Mouse (Mus musculus): ENCODE data around the gene Slc16a8. TPM values are rescaled to one million over a fixed set of nuclear protein-coding genes. Genes with fewer than 3 reads are reported as not detected.

Gene Slc16a8
- polyA plus RNA-seq, 1 experiment from 2014 or later = 0.15 TPM

DNA sequence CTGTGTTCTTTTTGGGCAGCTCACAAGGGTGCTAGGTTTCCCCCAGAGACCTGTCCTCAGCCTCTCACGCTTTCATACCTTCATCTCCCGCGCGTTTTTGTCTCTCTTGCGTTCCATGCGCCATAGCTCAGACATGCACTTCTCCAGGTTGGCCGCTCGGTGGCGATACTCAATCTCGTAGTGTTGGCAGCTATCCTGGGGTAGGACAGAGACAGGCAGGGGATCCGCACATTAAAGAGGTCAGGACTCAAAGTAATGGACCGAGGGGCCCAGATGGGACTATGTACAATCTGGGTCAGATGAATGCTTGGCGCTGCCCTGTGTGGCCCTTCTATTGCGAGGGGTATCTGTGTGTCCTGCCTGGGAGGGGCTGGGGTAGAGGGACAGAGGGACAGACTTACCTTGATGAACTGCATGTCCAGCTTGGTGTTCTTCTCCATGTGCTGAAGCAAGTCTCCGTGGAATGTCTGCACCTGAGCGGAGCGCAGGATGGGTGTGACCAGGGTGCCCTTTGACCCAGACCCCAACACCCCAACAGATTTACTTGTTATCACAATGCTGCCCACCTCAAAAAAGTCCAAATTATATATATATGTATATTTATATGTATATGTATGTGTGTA, 16.7 kb upstream of the Slc16a8 start:
- 12% methylated on average over 17 of the region's 17 CpGs for WGBS
- H3K9ac ChIP-seq (ENCODE audit: low read length) = peak overlapping the region; percentile 61
- no peaks in the 10 kb centered on the region for H3K27me3 ChIP-seq (ENCODE audit: control insufficient read depth, insufficient read depth, low read length)
- no peaks in the 10 kb centered on the region for H3K36me3 ChIP-seq (ENCODE audit: control insufficient read depth, insufficient read depth, low read length)
- H3K27ac ChIP-seq (ENCODE audit: low read length) = no peak overlapping the region
- peak overlapping the region; percentile 41 for H3K4me3 ChIP-seq (replicated peaks; ENCODE audit: low read length)
- peak overlapping the region; percentile 67 for H3K4me2 ChIP-seq (ENCODE audit: low read depth, low read length)
- 0 out of 2 replicates have a peak, but pooled peaks have one; percentile 7 for ATAC-seq (ENCODE audit: insufficient read depth, low FRiP score)
- peaks cover 12% of the 10 kb centered on the region for H3K4me1 ChIP-seq (ENCODE audit: control insufficient read depth, insufficient read depth, low read length)
- no peaks in the 10 kb centered on the region for H3K9me3 ChIP-seq (replicated peaks; ENCODE audit: control insufficient read depth, low read length)

DNA sequence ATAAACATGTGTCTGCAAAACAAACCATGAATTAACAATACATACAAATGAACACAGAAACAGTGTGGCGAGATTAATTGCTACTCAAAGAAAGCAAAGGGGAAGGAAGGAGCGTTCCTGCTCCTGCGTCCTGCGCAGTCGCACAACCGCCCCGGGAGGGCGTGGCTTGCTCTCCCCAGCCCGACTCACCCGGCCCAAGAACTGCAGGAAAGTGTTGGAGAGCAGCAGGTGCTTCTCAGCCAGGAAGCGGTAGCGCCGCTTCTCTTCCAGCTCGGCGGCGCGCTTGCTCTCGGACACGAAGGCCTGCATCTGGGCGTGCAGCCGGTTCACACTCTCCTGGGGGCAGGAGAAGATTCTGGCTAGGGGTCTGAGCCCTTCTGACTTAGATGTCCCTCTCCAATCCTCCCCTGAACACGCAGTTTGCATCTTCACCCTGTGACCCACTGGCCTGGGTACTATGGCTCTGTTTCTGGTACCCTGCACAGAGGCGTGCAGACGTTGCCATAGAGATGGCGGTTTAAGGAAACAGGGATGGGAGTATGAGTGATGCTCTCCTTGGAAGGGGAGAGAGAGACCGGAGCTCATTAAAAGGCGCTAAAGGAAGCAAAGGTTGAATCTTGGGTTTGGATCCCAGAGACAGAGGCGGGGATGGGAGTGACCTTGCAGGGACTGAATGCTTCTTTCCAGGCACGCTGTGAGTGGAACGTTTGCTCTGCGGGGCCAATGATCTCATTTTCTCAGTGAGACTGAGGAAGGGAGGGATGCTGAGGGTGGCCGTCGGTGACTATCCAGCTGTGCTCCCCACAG, 16.0 kb upstream of the Slc16a8 start:
- Histone ChIP-seq H3K36me3 (ENCODE audit: control insufficient read depth, insufficient read depth, low read length) (no peaks in the 10 kb centered on the region), H3K27me3 (ENCODE audit: control insufficient read depth, insufficient read depth, low read length) (no peaks in the 10 kb centered on the region), H3K27ac (ENCODE audit: low read length) (peak overlapping the region; percentile 60), H3K9ac (ENCODE audit: low read length) (peak overlapping the region; percentile 61), H3K4me2 (ENCODE audit: low read depth, low read length) (peak overlapping the region; percentile 67), H3K4me1 (ENCODE audit: control insufficient read depth, insufficient read depth, low read length) (peaks cover 12% of the 10 kb centered on the region), H3K9me3 (replicated peaks; ENCODE audit: control insufficient read depth, low read length) (no peaks in the 10 kb centered on the region), H3K4me3 (replicated peaks; ENCODE audit: low read length) (peak overlapping the region; percentile 41)
- whole genome bisulfite sequencing = 3% methylated on average over 33 of the region's 33 CpGs
- ATAC-seq (ENCODE audit: insufficient read depth, low FRiP score) = peak; percentile 72; the same call in 1 of the 2 replicates

DNA sequence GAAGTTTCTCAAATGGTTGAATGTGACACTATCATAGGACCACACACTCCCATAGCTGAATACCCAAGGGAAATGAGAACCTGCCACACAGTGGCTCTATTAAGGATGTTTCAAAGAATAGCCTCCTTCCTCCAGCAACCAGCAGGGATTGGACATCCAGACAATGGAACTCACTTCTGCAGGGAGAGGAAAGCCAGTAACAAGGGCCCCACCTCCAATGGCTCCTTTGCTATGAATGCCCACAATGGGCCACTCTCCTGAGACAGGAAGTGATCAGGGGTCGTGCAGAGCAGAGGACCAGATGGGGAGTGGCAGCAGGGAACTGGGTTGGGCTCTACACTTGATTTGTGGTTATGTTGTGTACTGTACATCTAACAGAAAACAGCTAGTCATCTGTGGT, 14.0 kb upstream of the Slc16a8 start:
- Histone ChIP-seq H3K27ac (ENCODE audit: low read length) (no peak overlapping the region), H3K9me3 (replicated peaks; ENCODE audit: control insufficient read depth, low read length) (no peaks in the 10 kb centered on the region), H3K4me1 (ENCODE audit: control insufficient read depth, insufficient read depth, low read length) (peaks cover 12% of the 10 kb centered on the region), H3K36me3 (ENCODE audit: control insufficient read depth, insufficient read depth, low read length) (no peaks in the 10 kb centered on the region), H3K4me2 (ENCODE audit: low read depth, low read length) (no peak overlapping the region), H3K4me3 (replicated peaks; ENCODE audit: low read length) (no peak overlapping the region), H3K27me3 (ENCODE audit: control insufficient read depth, insufficient read depth, low read length) (no peaks in the 10 kb centered on the region), H3K9ac (ENCODE audit: low read length) (no peak overlapping the region)
- 21% methylated on average over 1 of the region's 1 CpGs for WGBS
- no peak for ATAC-seq (ENCODE audit: insufficient read depth, low FRiP score)

DNA sequence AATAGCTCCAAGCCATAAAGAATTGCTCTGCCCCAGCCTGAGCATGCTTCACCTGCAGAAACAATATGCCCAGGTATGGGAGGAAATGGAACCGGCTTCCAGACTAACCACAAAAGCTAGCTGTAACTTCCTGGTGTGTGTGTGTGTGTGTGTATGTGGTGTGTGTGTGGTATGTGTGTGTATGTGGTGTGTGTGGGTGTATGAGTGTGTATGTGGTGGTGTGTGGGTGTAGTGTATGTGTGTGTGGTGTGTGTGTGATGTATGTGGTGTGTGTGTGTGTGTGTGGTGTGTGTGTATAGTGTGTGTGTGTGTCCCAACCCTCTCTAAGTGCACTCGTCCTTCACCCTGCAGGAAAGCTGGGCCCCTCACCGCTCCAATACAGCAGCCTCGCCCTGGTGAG, 10.8 kb upstream of the Slc16a8 start:
- H3K9me3 ChIP-seq (replicated peaks; ENCODE audit: control insufficient read depth, low read length) = no peaks in the 10 kb centered on the region
- WGBS = 52% methylated on average over 4 of the region's 4 CpGs

DNA sequence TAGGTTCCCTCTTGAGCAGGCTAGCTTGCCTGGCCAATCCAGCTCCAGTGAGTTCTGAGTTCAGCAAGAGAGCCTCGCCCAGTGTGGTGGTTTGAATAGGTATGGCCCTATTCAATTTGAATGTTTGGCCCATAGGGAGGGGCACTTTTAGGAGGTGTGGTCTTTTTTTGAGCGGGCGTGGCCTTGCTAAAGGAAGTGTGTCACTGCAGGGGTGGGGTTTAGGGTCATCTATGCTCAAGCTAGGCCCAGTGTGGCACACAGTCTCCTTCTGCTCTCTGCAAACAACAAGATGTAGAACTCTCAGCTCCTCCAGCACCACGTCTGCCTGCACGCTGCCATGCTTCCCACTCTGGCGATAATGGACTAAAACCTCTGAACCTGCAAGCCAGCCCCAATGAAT, 9.2 kb upstream of the Slc16a8 start:
- H3K27ac ChIP-seq (ENCODE audit: low read length) = no peak overlapping the region
- no peaks in the 10 kb centered on the region for H3K9me3 ChIP-seq (replicated peaks; ENCODE audit: control insufficient read depth, low read length)
- peaks cover 23% of the 10 kb centered on the region; the same call in 1 of the 2 replicates for H3K27me3 ChIP-seq (ENCODE audit: control insufficient read depth, insufficient read depth, low read length)
- no peak for ATAC-seq (ENCODE audit: insufficient read depth, low FRiP score)
- H3K4me3 ChIP-seq (replicated peaks; ENCODE audit: low read length) = no peak overlapping the region
- no peak overlapping the region for H3K4me2 ChIP-seq (ENCODE audit: low read depth, low read length)
- H3K9ac ChIP-seq (ENCODE audit: low read length) = no peak overlapping the region
- peaks cover 7% of the 10 kb centered on the region; the same call in 1 of the 2 replicates for H3K4me1 ChIP-seq (ENCODE audit: control insufficient read depth, insufficient read depth, low read length)
- no peaks in the 10 kb centered on the region for H3K36me3 ChIP-seq (ENCODE audit: control insufficient read depth, insufficient read depth, low read length)
- WGBS = 88% methylated on average over 6 of the region's 6 CpGs

More for the DNA sequence above, 10.8 kb upstream of the Slc16a8 start:
- Histone ChIP-seq H3K4me2 (ENCODE audit: low read depth, low read length) (no peak overlapping the region), H3K4me3 (replicated peaks; ENCODE audit: low read length) (no peak overlapping the region), H3K4me1 (ENCODE audit: control insufficient read depth, insufficient read depth, low read length) (peaks cover 8% of the 10 kb centered on the region), H3K36me3 (ENCODE audit: control insufficient read depth, insufficient read depth, low read length) (no peaks in the 10 kb centered on the region), H3K27me3 (ENCODE audit: control insufficient read depth, insufficient read depth, low read length) (peaks cover 16% of the 10 kb centered on the region; the same call in 1 of the 2 replicates), H3K9ac (ENCODE audit: low read length) (no peak overlapping the region), H3K27ac (ENCODE audit: low read length) (no peak overlapping the region)
- no peak for ATAC-seq (ENCODE audit: insufficient read depth, low FRiP score)

DNA sequence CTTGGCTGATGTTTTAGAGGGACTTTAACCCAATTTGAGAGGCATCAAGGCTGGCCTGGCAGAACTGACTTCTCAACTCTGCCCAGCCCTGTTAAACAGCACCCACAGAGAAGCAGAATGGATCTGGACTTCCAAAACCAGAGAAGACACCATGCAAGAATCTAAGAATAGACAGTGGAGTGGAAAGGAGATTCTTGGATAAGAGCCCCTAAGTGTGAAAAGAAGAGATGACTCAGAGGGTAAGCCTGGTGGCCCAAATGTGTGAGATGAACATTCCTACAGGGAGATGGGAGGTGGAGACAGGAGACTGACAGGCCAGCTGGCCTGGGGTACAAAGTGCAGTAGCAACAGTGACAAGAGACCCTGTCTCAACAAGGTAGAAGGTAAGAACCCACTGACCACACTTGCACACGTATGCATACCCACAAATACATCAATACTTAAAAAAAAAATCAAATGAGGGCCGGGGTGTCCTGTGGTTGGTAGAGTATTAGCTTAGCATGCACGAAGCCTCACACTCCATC, 8.3 kb upstream of the Slc16a8 start:
- Histone ChIP-seq H3K36me3 (ENCODE audit: control insufficient read depth, insufficient read depth, low read length) (no peaks in the 10 kb centered on the region), H3K4me1 (ENCODE audit: control insufficient read depth, insufficient read depth, low read length) (peaks cover 7% of the 10 kb centered on the region; the same call in 1 of the 2 replicates), H3K27me3 (ENCODE audit: control insufficient read depth, insufficient read depth, low read length) (peaks cover 23% of the 10 kb centered on the region; the same call in 1 of the 2 replicates), H3K4me3 (replicated peaks; ENCODE audit: low read length) (no peak overlapping the region), H3K9ac (ENCODE audit: low read length) (no peak overlapping the region), H3K27ac (ENCODE audit: low read length) (no peak overlapping the region), H3K9me3 (replicated peaks; ENCODE audit: control insufficient read depth, low read length) (no peaks in the 10 kb centered on the region), H3K4me2 (ENCODE audit: low read depth, low read length) (no peak overlapping the region)
- ATAC-seq (ENCODE audit: insufficient read depth, low FRiP score) = no peak
- 91% methylated on average over 3 of the region's 3 CpGs for WGBS

DNA sequence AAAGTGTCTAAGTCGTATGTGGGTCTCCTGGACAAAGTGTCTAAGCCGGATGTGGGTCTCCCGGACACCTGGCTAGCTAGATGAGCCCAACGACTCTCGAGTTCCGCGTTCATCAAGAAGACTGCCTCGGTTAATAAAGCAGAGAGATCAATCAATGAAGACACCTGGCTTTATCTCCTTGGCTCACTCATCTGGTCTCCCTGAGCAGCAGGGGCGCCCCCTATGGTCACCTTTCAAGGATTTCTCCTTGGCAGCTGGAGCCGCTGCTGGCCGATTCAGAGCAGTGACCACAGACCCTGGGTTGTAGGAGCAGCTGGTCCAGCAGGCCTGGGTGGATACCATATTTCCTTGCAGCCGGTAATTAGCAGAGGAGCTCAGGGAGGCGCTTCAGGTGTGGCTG, 7.8 kb upstream of the Slc16a8 start:
- Histone ChIP-seq H3K36me3 (ENCODE audit: control insufficient read depth, insufficient read depth, low read length) (no peaks in the 10 kb centered on the region), H3K4me2 (ENCODE audit: low read depth, low read length) (peak overlapping the region; percentile 99), H3K27ac (ENCODE audit: low read length) (no peak overlapping the region), H3K4me3 (replicated peaks; ENCODE audit: low read length) (no peak overlapping the region), H3K4me1 (ENCODE audit: control insufficient read depth, insufficient read depth, low read length) (peaks cover 7% of the 10 kb centered on the region; the same call in 1 of the 2 replicates), H3K27me3 (ENCODE audit: control insufficient read depth, insufficient read depth, low read length) (peaks cover 23% of the 10 kb centered on the region; the same call in 1 of the 2 replicates), H3K9ac (ENCODE audit: low read length) (no peak overlapping the region), H3K9me3 (replicated peaks; ENCODE audit: control insufficient read depth, low read length) (no peaks in the 10 kb centered on the region)
- no peak for ATAC-seq (ENCODE audit: insufficient read depth, low FRiP score)
- 21% methylated on average over 13 of the region's 13 CpGs for WGBS

DNA sequence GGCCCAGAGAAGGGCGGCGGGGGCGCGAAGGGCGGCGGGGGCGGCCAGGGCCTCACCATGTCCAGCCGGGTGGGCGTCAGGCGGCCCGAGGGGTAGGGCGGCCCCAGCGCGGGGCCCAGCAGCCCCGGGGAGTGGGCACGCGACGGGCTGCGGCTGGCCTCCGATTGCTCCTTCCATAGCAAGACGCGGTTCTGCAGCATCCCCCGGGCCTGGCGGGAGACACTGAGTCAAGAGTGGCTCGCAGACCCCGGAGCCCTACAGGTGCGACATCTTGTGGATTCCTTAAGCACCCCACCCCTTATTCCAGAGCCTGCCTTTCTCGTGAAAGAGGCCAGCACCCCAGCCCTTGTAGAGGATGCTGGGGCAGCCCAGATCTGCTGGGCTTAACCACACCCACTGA, 7.2 kb upstream of the Slc16a8 start:
- H3K27ac ChIP-seq (ENCODE audit: low read length) = no peak overlapping the region
- no peaks in the 10 kb centered on the region for H3K9me3 ChIP-seq (replicated peaks; ENCODE audit: control insufficient read depth, low read length)
- under 1% methylated on average over 24 of the region's 28 CpGs for WGBS
- H3K4me1 ChIP-seq (ENCODE audit: control insufficient read depth, insufficient read depth, low read length) = peaks cover 7% of the 10 kb centered on the region; the same call in 1 of the 2 replicates
- H3K27me3 ChIP-seq (ENCODE audit: control insufficient read depth, insufficient read depth, low read length) = peaks cover 23% of the 10 kb centered on the region; the same call in 1 of the 2 replicates
- no peaks in the 10 kb centered on the region for H3K36me3 ChIP-seq (ENCODE audit: control insufficient read depth, insufficient read depth, low read length)
- peak overlapping the region; percentile 63 for H3K4me3 ChIP-seq (replicated peaks; ENCODE audit: low read length)
- peak overlapping the region; percentile 99 for H3K4me2 ChIP-seq (ENCODE audit: low read depth, low read length)
- peak overlapping the region; percentile 77 for H3K9ac ChIP-seq (ENCODE audit: low read length)
- ATAC-seq (ENCODE audit: insufficient read depth, low FRiP score) = peak; percentile 32; the same call in 1 of the 2 replicates

Measured in stomach, embryonic 16.5 days (tissue).